Mouse (Mus musculus): ENCODE data around the gene Slain2.
"Not testable (repeated sequence)": the region's sequence is repeated elsewhere in the genome, so short reads cannot be mapped to it uniquely, and the experiment has no call there.

Slain2 gene

GRCm38 (mm10) chr5:72950252-72950651, 36.1 kb downstream of the Slain2 start:
- DNase-seq (ENCODE audit: low read depth, low spot score) = no peak

- DNase-seq (ENCODE audit: low read depth, low spot score) = no peak
These were observed 40.0 kb downstream of the Slain2 start for GRCm38 (mm10) chr5:72953996-72954604.

- DNase-seq (ENCODE audit: low read depth, low spot score) = no peak
These were observed 43.2 kb downstream of the Slain2 start for GRCm38 (mm10) chr5:72957281-72957680.

GRCm38 (mm10) chr5:72960096-72960495, 46.0 kb downstream of the Slain2 start:
- DNase-seq (ENCODE audit: low read depth, low spot score) = no peak

GRCm38 (mm10) chr5:72965706-72966105, 51.6 kb downstream of the Slain2 start:
- no peak for DNase-seq (ENCODE audit: low read depth, low spot score)

GRCm38 (mm10) chr5:72972435-72972834, 58.3 kb downstream of the Slain2 start:
- DNase-seq (ENCODE audit: low read depth, low spot score) = no peak

- DNase-seq (ENCODE audit: low read depth, low spot score) = no peak
These were observed 58.8 kb downstream of the Slain2 start for GRCm38 (mm10) chr5:72972934-72973333.

GRCm38 (mm10) chr5:72974602-72975001, 60.5 kb downstream of the Slain2 start, which contains the start of gene Gm10135:
Gm10135 (minus strand) TSS chr5:72974702.
- DNase-seq (ENCODE audit: low read depth, low spot score) = no peak

GRCm38 (mm10) chr5:72975996-72976395, 61.9 kb downstream of the Slain2 start:
- DNase-seq (ENCODE audit: low read depth, low spot score) = no peak

- DNase-seq (ENCODE audit: low read depth, low spot score) = no peak
These were observed 62.4 kb downstream of the Slain2 start for GRCm38 (mm10) chr5:72976539-72976938.

GRCm38 (mm10) chr5:72984091-72984490, 70.0 kb downstream of the Slain2 start:
- peak; percentile 44 for DNase-seq (ENCODE audit: low read depth, low spot score)

GRCm38 (mm10) chr5:72987786-72988185, 73.7 kb downstream of the Slain2 start:
- DNase-seq (ENCODE audit: low read depth, low spot score) = no peak

GRCm38 (mm10) chr5:72989756-72990155, 75.7 kb downstream of the Slain2 start:
- DNase-seq (ENCODE audit: low read depth, low spot score) = no peak

GRCm38 (mm10) chr5:72992474-72992873, 78.4 kb downstream of the Slain2 start:
- no peak for DNase-seq (ENCODE audit: low read depth, low spot score)

- DNase-seq (ENCODE audit: low read depth, low spot score) = no peak
These were observed 80.3 kb downstream of the Slain2 start for GRCm38 (mm10) chr5:72994424-72994823.

- no peak for DNase-seq (ENCODE audit: low read depth, low spot score)
These were observed 80.8 kb downstream of the Slain2 start for GRCm38 (mm10) chr5:72994928-72995327.

- DNase-seq (ENCODE audit: low read depth, low spot score) = no peak
These were observed 81.3 kb downstream of the Slain2 start for GRCm38 (mm10) chr5:72995379-72995778.

- DNase-seq (ENCODE audit: low read depth, low spot score) = not testable (repeated sequence)
These were observed 84.4 kb downstream of the Slain2 start for GRCm38 (mm10) chr5:72998546-72998945.

- DNase-seq (ENCODE audit: low read depth, low spot score) = no peak
These were observed 89.9 kb downstream of the Slain2 start for GRCm38 (mm10) chr5:73004046-73004445.

- DNase-seq (ENCODE audit: low read depth, low spot score) = no peak
These were observed 92.9 kb downstream of the Slain2 start, which contains the start of gene Slc10a4 for GRCm38 (mm10) chr5:73006784-73007581. Slc10a4 (plus strand) TSS chr5:73006883.

GRCm38 (mm10) chr5:73007582-73007959, 93.5 kb downstream of the Slain2 start:
- DNase-seq (ENCODE audit: low read depth, low spot score) = no peak

GRCm38 (mm10) chr5:73008230-73008629, 94.1 kb downstream of the Slain2 start:
- DNase-seq (ENCODE audit: low read depth, low spot score) = not testable (repeated sequence)

- DNase-seq (ENCODE audit: low read depth, low spot score) = not testable (repeated sequence)
These were observed 97.7 kb downstream of the Slain2 start for GRCm38 (mm10) chr5:73011806-73012205.
